21 mouse cellular contexts compared by ENCODE assay signal in genomic region chr11:86434106-86434505, GRCm38 (mm10). TPM values are rescaled to one million over a fixed set of nuclear protein-coding genes. Genes with fewer than 3 reads are reported as not detected.
DNase-seq lines count a peak whose midpoint lies in the region; ATAC-seq lines count a peak whose summit lies in the region.
"Had no signal": no experiment of that assay in that cellular context is flagged by ENCODE, and none has a peak within 500 bp of the region (broad histone marks: within the 10 kb centered on the region; RNA-seq: fewer than 3 reads in every experiment).

No protein-coding gene starts in this region.

- H3K4me2 ChIP-seq in liver, embryonic 12.5 days, result no peak overlapping the region
- H3K4me2 ChIP-seq: embryonic facial prominence, embryonic 15.5 days; hindbrain, embryonic 12.5 days; neural tube, embryonic 12.5 days had no signal

- H3K27me3 ChIP-seq in liver, embryonic 12.5 days (replicated peaks), result peaks cover 5% of the 10 kb centered on the region
- H3K27me3 ChIP-seq: embryonic facial prominence, embryonic 15.5 days; hindbrain, embryonic 12.5 days; neural tube, embryonic 12.5 days had no signal

- no peak for ATAC-seq in liver, embryonic 12.5 days

- H3K27ac ChIP-seq in liver, embryonic 12.5 days, result no peak overlapping the region
- H3K27ac ChIP-seq: embryonic facial prominence, embryonic 15.5 days; heart, embryonic 10.5 days; hindbrain, embryonic 12.5 days; midbrain, embryonic 10.5 days; neural tube, embryonic 12.5 days had no signal

- H3K9me3 ChIP-seq in liver, embryonic 12.5 days (replicated peaks), result no peaks in the 10 kb centered on the region
- H3K9me3 ChIP-seq: embryonic facial prominence, embryonic 15.5 days; heart, embryonic 10.5 days; hindbrain, embryonic 12.5 days; midbrain, embryonic 10.5 days; neural tube, embryonic 12.5 days had no signal

- no peaks in the 10 kb centered on the region for H3K36me3 ChIP-seq in liver, embryonic 12.5 days
- H3K36me3 ChIP-seq: embryonic facial prominence, embryonic 15.5 days; heart, embryonic 10.5 days; hindbrain, embryonic 12.5 days; midbrain, embryonic 10.5 days; neural tube, embryonic 12.5 days had no signal

- WGBS in liver, embryonic 12.5 days (ENCODE audit: insufficient replicate concordance), result 74% methylated on average over 8 of the region's 8 CpGs

- no peaks in the 10 kb centered on the region for H3K4me1 ChIP-seq in liver, embryonic 12.5 days
- H3K4me1 ChIP-seq: embryonic facial prominence, embryonic 15.5 days; hindbrain, embryonic 12.5 days; midbrain, embryonic 10.5 days had no signal

- no peak overlapping the region for H3K4me3 ChIP-seq in liver, embryonic 12.5 days
- H3K4me3 ChIP-seq: embryonic facial prominence, embryonic 15.5 days; heart, embryonic 10.5 days; hindbrain, embryonic 12.5 days; midbrain, embryonic 10.5 days; neural tube, embryonic 12.5 days had no signal

- H3K9ac ChIP-seq in liver, embryonic 12.5 days, result no peak overlapping the region
- H3K9ac ChIP-seq: embryonic facial prominence, embryonic 15.5 days; hindbrain, embryonic 12.5 days; neural tube, embryonic 12.5 days had no signal

- peak; percentile 46 for DNase-seq in layer of hippocampus, adult 11-12 months (ENCODE audit: low spot score)
- DNase-seq in layer of hippocampus, postnatal 25 days (ENCODE audit: extremely low spot score in 1 of 2, low spot score in 1 of 2), result no peak
- DNase-seq in right cerebral cortex, postnatal 10 days (ENCODE audit: low spot score in 2 of 2), result peak; percentile 63 to 80
- no peak for DNase-seq in right cerebral cortex, postnatal 4 days
- peak; percentile 5 to 78 for DNase-seq in layer of hippocampus, postnatal 14 days (ENCODE audit: low spot score in 2 of 2)
- no peak for DNase-seq in thymus, postnatal 36 days
- DNase-seq: adrenal gland, postnatal 14 days; cerebellum, adult 8-10 months; embryo, embryonic 11 days; gastrocnemius, postnatal 36 days; heart, postnatal 10 days; kidney, postnatal 4 days; lung, adult 2 months; lung, postnatal 36 days; thymus, adult 18-20 months had no signal

RNA-seq across cellular contexts. Expression of gene Rnft1, which starts 50.4 kb away (rescaled TPM):
- total RNA-seq in layer of hippocampus, postnatal 25 days (2021), result 10 to 100 TPM; 28.9 to 33.5 TPM
- 10 to 100 TPM; 20.5 to 26.8 TPM for total RNA-seq in layer of hippocampus, postnatal 14 days (2021)
- polyA plus RNA-seq in liver, embryonic 12.5 days (2016; fragmentation: Nextera tagmentation; extraction: Ambion mirVana), result 18.9 and 21.2 TPM in 2 replicates

Comparison
In these comparisons a context has a peak if more than half of its experiments do, and no peak if none do; other contexts are left out.
1. DNase-seq: peak in layer of hippocampus, adult 11-12 months (single experiment), right cerebral cortex, postnatal 10 days (2 of 2) and layer of hippocampus, postnatal 14 days (2 of 2); none in layer of hippocampus, postnatal 25 days (0 of 2), right cerebral cortex, postnatal 4 days (single experiment) and thymus, postnatal 36 days (0 of 2).